Mouse (Mus musculus): ENCODE data around the gene Gpr18.

Gene Gpr18

GRCm38 (mm10) chr14:121915621-121916020 lies at the start of gene Gpr18:
TSS of gene Gpr18 (minus strand) at chr14:121915781.
- H3K9me3 ChIP-seq (ENCODE audit: low read length) = no peaks in the 10 kb centered on the region
- H3K27me3 ChIP-seq (ENCODE audit: insufficient read depth, low read length) = no peaks in the 10 kb centered on the region
- H3K36me3 ChIP-seq (ENCODE audit: insufficient read depth, low read length) = peaks cover 60% of the 10 kb centered on the region
- H3K4me1 ChIP-seq (replicated peaks; ENCODE audit: low read depth, low read length) = 0 out of 2 replicates have a peak, but pooled peaks cover 2% of the 10 kb centered on the region
- no peak within 1 kb of the TSS for H3K4me3 ChIP-seq (replicated peaks; ENCODE audit: low read length)
- TF ChIP-seq POU5F1 (IDR thresholded peaks at IDR 0.05; ENCODE audit: borderline replicate concordance, low read length) (no peak), NANOG (IDR thresholded peaks at IDR 0.05; ENCODE audit: borderline replicate concordance, low read length) (no peak), CTCF (conservative IDR thresholded peaks at IDR 0.05; ENCODE audit: low read length) (no peak)

- TF ChIP-seq NANOG (IDR thresholded peaks at IDR 0.05; ENCODE audit: borderline replicate concordance, low read length) (no peak), CTCF (conservative IDR thresholded peaks at IDR 0.05; ENCODE audit: low read length) (no peak), POU5F1 (IDR thresholded peaks at IDR 0.05; ENCODE audit: borderline replicate concordance, low read length) (no peak)
- H3K4me3 ChIP-seq (replicated peaks; ENCODE audit: low read length) = no peak within 1 kb of the TSS
- H3K27me3 ChIP-seq (ENCODE audit: insufficient read depth, low read length) = no peaks in the 10 kb centered on the region
- H3K4me1 ChIP-seq (replicated peaks; ENCODE audit: low read depth, low read length) = peaks cover 6% of the 10 kb centered on the region; the same call in 1 of the 2 replicates
- H3K9me3 ChIP-seq (ENCODE audit: low read length) = no peaks in the 10 kb centered on the region
- H3K36me3 ChIP-seq (ENCODE audit: insufficient read depth, low read length) = peaks cover 10% of the 10 kb centered on the region; the same call in 1 of the 2 replicates
Observed at GRCm38 (mm10) chr14:121964990-121965389, 49.4 kb upstream of the Gpr18 start, which contains the start of gene Gpr183. TSS of gene Gpr183 (minus strand) at chr14:121965195.

DNA sequence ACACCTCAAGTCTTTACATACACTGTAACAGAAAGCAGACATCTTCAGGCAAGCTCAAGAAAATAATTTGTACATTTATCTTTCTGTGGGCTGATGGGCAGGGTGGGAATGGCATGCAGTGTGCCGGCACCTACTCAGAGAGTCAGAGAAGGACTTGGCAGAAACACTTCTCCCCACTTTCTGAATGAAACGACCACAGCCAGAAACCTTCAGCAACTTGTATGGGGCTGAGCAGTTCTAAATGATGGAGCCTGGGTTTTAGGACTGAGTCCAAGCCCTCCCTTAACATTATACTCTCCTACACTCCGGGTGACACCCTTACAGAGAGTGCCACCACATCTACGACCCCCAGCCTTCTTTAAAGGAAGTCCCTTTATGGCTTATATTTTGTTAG lies 48.4 kb upstream of the Gpr18 start:
- Histone ChIP-seq H3K36me3 (ENCODE audit: insufficient read depth, low read length) (0 out of 2 replicates have a peak, but pooled peaks cover 7% of the 10 kb centered on the region), H3K9me3 (ENCODE audit: low read length) (no peaks in the 10 kb centered on the region), H3K27me3 (ENCODE audit: insufficient read depth, low read length) (no peaks in the 10 kb centered on the region), H3K4me1 (replicated peaks; ENCODE audit: low read depth, low read length) (peaks cover 6% of the 10 kb centered on the region; the same call in 1 of the 2 replicates), H3K4me3 (replicated peaks; ENCODE audit: low read length) (no peak overlapping the region)
- TF ChIP-seq NANOG (IDR thresholded peaks at IDR 0.05; ENCODE audit: borderline replicate concordance, low read length) (no peak), CTCF (conservative IDR thresholded peaks at IDR 0.05; ENCODE audit: low read length) (no peak), POU5F1 (IDR thresholded peaks at IDR 0.05; ENCODE audit: borderline replicate concordance, low read length) (no peak)

DNA sequence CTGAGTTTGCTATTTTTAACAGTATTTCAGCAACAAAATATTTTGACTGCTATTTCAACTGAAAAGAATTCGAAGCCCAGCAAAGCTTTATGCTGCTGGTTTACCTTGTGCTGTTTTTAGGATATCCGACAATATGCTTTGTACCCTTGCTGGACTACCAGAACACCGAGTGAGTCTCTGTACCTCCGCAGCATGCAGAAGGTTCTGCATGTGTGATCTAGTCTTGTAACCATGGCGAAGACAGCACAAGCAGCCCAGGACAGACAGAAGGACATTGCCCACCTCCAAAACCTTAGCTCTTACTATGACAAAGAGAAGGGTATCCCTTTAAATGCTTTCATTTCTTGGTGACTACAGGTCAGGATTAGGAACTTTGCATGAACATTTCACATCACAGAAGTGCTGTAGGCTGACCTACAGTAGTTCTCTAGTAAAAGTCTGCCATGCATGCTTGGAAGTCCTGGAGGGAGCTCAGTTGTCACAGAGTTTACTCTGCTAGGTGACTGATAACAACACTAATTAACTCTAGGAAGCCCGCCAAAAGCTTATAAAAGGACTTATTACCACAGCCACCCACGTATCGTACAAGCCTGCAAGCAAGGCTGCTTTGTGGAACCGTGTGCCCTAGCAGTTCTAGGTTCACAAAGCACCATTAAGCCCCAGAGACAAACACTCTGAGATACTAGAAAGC lies 47.8 kb upstream of the Gpr18 start:
- H3K9me3 ChIP-seq (ENCODE audit: low read length) = no peaks in the 10 kb centered on the region
- TF ChIP-seq NANOG (IDR thresholded peaks at IDR 0.05; ENCODE audit: borderline replicate concordance, low read length) = no peak
- no peak for TF ChIP-seq CTCF (conservative IDR thresholded peaks at IDR 0.05; ENCODE audit: low read length)
- no peak for TF ChIP-seq POU5F1 (IDR thresholded peaks at IDR 0.05; ENCODE audit: borderline replicate concordance, low read length)

GRCm38 (mm10) chr14:121962128-121962890 lies 46.7 kb upstream of the Gpr18 start:
- Histone ChIP-seq H3K9me3 (ENCODE audit: low read length) (no peaks in the 10 kb centered on the region), H3K27me3 (ENCODE audit: insufficient read depth, low read length) (no peaks in the 10 kb centered on the region), H3K4me3 (replicated peaks; ENCODE audit: low read length) (no peak overlapping the region), H3K36me3 (ENCODE audit: insufficient read depth, low read length) (0 out of 2 replicates have a peak, but pooled peaks cover 7% of the 10 kb centered on the region), H3K4me1 (replicated peaks; ENCODE audit: low read depth, low read length) (peaks cover 6% of the 10 kb centered on the region; the same call in 1 of the 2 replicates)
- TF ChIP-seq NANOG (IDR thresholded peaks at IDR 0.05; ENCODE audit: borderline replicate concordance, low read length) (no peak), POU5F1 (IDR thresholded peaks at IDR 0.05; ENCODE audit: borderline replicate concordance, low read length) (no peak), CTCF (conservative IDR thresholded peaks at IDR 0.05; ENCODE audit: low read length) (no peak)

More for the DNA sequence above, 47.8 kb upstream of the Gpr18 start:
- H3K4me1 ChIP-seq (replicated peaks; ENCODE audit: low read depth, low read length) = peaks cover 6% of the 10 kb centered on the region; the same call in 1 of the 2 replicates
- H3K36me3 ChIP-seq (ENCODE audit: insufficient read depth, low read length) = 0 out of 2 replicates have a peak, but pooled peaks cover 7% of the 10 kb centered on the region
- H3K27me3 ChIP-seq (ENCODE audit: insufficient read depth, low read length) = no peaks in the 10 kb centered on the region
- no peak overlapping the region for H3K4me3 ChIP-seq (replicated peaks; ENCODE audit: low read length)

- TF ChIP-seq CTCF (conservative IDR thresholded peaks at IDR 0.05; ENCODE audit: low read length) = no peak
- TF ChIP-seq NANOG (IDR thresholded peaks at IDR 0.05; ENCODE audit: borderline replicate concordance, low read length) = no peak
- TF ChIP-seq POU5F1 (IDR thresholded peaks at IDR 0.05; ENCODE audit: borderline replicate concordance, low read length) = no peak
- 0 out of 2 replicates have a peak, but pooled peaks cover 7% of the 10 kb centered on the region for H3K36me3 ChIP-seq (ENCODE audit: insufficient read depth, low read length)
- no peak overlapping the region for H3K4me3 ChIP-seq (replicated peaks; ENCODE audit: low read length)
- no peaks in the 10 kb centered on the region for H3K27me3 ChIP-seq (ENCODE audit: insufficient read depth, low read length)
- H3K9me3 ChIP-seq (ENCODE audit: low read length) = no peaks in the 10 kb centered on the region
- H3K4me1 ChIP-seq (replicated peaks; ENCODE audit: low read depth, low read length) = peaks cover 6% of the 10 kb centered on the region; the same call in 1 of the 2 replicates
Observed at GRCm38 (mm10) chr14:121961496-121962127, 46.0 kb upstream of the Gpr18 start.

DNA sequence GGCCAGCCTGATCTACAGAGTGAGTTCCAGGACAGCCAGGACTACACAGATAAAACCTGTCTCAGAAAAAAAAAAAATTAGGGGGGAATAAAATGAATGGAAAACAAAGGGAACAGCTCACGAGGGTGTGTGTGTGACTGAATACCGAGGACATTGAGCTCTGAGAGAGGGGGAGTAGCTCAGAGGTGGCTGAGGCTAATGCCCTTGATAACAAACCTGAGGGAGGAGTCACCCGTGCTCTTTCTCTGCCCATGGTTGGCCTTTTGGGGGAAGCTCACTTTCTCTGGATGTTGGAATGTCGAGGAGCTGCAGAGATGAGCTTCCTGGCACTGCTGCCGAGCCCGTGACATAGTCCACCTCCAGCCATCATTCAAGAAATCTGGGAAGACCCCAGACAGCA lies 45.4 kb upstream of the Gpr18 start:
- H3K9me3 ChIP-seq (ENCODE audit: low read length) = no peaks in the 10 kb centered on the region
- peaks cover 6% of the 10 kb centered on the region; the same call in 1 of the 2 replicates for H3K4me1 ChIP-seq (replicated peaks; ENCODE audit: low read depth, low read length)
- 0 out of 2 replicates have a peak, but pooled peaks cover 7% of the 10 kb centered on the region for H3K36me3 ChIP-seq (ENCODE audit: insufficient read depth, low read length)
- H3K4me3 ChIP-seq (replicated peaks; ENCODE audit: low read length) = no peak overlapping the region
- no peaks in the 10 kb centered on the region for H3K27me3 ChIP-seq (ENCODE audit: insufficient read depth, low read length)
- TF ChIP-seq CTCF (conservative IDR thresholded peaks at IDR 0.05; ENCODE audit: low read length) = no peak
- no peak for TF ChIP-seq POU5F1 (IDR thresholded peaks at IDR 0.05; ENCODE audit: borderline replicate concordance, low read length)

- no peaks in the 10 kb centered on the region for H3K9me3 ChIP-seq (ENCODE audit: low read length)
- no peaks in the 10 kb centered on the region for H3K27me3 ChIP-seq (ENCODE audit: insufficient read depth, low read length)
- H3K36me3 ChIP-seq (ENCODE audit: insufficient read depth, low read length) = 0 out of 2 replicates have a peak, but pooled peaks cover 7% of the 10 kb centered on the region
- H3K4me1 ChIP-seq (replicated peaks; ENCODE audit: low read depth, low read length) = peaks cover 6% of the 10 kb centered on the region; the same call in 1 of the 2 replicates
- H3K4me3 ChIP-seq (replicated peaks; ENCODE audit: low read length) = no peak overlapping the region
- no peak for TF ChIP-seq CTCF (conservative IDR thresholded peaks at IDR 0.05; ENCODE audit: low read length)
- no peak for TF ChIP-seq POU5F1 (IDR thresholded peaks at IDR 0.05; ENCODE audit: borderline replicate concordance, low read length)
- no peak for TF ChIP-seq NANOG (IDR thresholded peaks at IDR 0.05; ENCODE audit: borderline replicate concordance, low read length)
Observed at GRCm38 (mm10) chr14:121960531-121960930, 45.0 kb upstream of the Gpr18 start.
